Mouse (Mus musculus) lung, embryonic 14.5 days (tissue): ENCODE results near the gene Pef1. TPM values are rescaled to one million over a fixed set of nuclear protein-coding genes. Genes with fewer than 3 reads are reported as not detected.

Source experiments
- ATAC-seq: fragments of 200-750 bp; cut with Nextera tagmentation; 2 replicates; pipeline ENCODE4 v1.8.0; 2017; ENCODE audit warnings: mild to moderate bottlenecking, moderate TSS enrichment, moderate library complexity; ENCODE audit not compliant: insufficient read depth
- DNase-seq: peaks from one replicate; pipeline ENCODE4 v3.0.0-alpha.2; 2015
- H3K27ac ChIP-seq: fragments of 300-500 bp; sonication (generic); 2 replicates; pipeline ENCODE4 v1.5.1; 2014; ENCODE audit warnings: low read depth, mild to moderate bottlenecking, moderate library complexity
- H3K27me3 ChIP-seq: fragments of 300-500 bp; sonication (generic); 2 replicates; pipeline ENCODE4 v1.6.1; 2014; ENCODE audit warnings: low read length, control low read depth; ENCODE audit not compliant: insufficient read depth
- H3K36me3 ChIP-seq: fragments of 300-500 bp; sonication (generic); 2 replicates; pipeline ENCODE4 v1.6.1; 2014; ENCODE audit warnings: control low read depth; ENCODE audit not compliant: insufficient read depth
- H3K4me1 ChIP-seq: fragments of 300-500 bp; sonication (generic); 2 replicates; pipeline ENCODE4 v1.6.1; 2014; ENCODE audit warnings: antibody characterized with exemption, control low read depth; ENCODE audit not compliant: insufficient read depth
- H3K4me2 ChIP-seq: fragments of 300-500 bp; sonication (generic); 2 replicates; pipeline ENCODE4 v1.6.1; 2014; ENCODE audit warnings: mild to moderate bottlenecking
- H3K4me3 ChIP-seq: fragments of 300-500 bp; sonication (generic); 2 replicates; pipeline ENCODE4 v1.5.1; 2014; ENCODE audit warnings: low read depth, low read length
- H3K9ac ChIP-seq: fragments of 300-500 bp; sonication (generic); 2 replicates; pipeline ENCODE4 v1.6.1; 2014
- H3K9me3 ChIP-seq: fragments of 300-500 bp; sonication (generic); 2 replicates; pipeline ENCODE4 v1.6.1; 2016; ENCODE audit warnings: low read depth, low read length, control low read depth
- CTCF ChIP-seq: IDR thresholded peaks from 2 replicates; pipeline ENCODE4 v1.5.1; 2016; ENCODE audit warnings: antibody characterized with exemption, low read depth
- WGBS: fragments of 180-500 bp; shearing (Covaris S2); extraction: QIAGEN DNeasy Blood & Tissue Kit; methylation state at CpG from one replicate; pipeline ENCODE4 v1.1.7; 2014; 5-methylcytosine and 5-hydroxymethylcytosine counted together
- polyA plus RNA-seq: library from polyadenylated mRNA; unstranded; fragments of >200 nt; fragmentation: Nextera tagmentation; extraction: Ambion mirVana; gene quantifications from 2 replicates; pipeline ENCODE4 v1.2.1, GENCODE M21; 2014

Gene Pef1
- polyA plus RNA-seq, 1 experiment from 2014 or later, result 69.4 TPM

DNA sequence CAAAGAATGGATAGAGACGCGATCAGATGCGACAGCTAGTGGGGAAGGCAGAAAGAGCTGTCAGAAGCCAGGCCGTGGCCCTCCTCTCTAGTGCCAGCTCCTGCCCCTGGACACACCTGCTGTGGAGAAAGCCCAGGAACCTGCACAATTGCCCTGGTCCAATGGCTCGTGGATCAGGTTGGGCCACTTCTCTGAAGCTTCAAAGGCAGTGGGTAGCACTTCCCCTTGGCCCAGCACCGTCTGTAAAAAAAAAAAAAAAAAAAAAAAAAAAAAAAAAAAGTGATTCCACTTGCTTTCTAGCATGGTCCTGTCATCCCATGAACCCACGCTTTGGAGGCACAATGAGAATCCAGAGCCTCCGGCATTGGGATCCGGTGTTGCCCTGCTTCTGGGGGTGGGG, 65.5 kb downstream of the Pef1 start:
- Histone ChIP-seq H3K4me2 (peak overlapping the region; percentile 48), H3K36me3 (no peaks in the 10 kb centered on the region), H3K9me3 (no peaks in the 10 kb centered on the region), H3K4me3 (no peak overlapping the region), H3K4me1 (peaks cover 50% of the 10 kb centered on the region), H3K27me3 (no peaks in the 10 kb centered on the region), H3K27ac (peak overlapping the region; percentile 80), H3K9ac (0 out of 2 replicates have a peak overlapping the region, but pooled peaks have one; percentile 0)
- 30% methylated on average over 9 of the region's 9 CpGs for WGBS
- ATAC-seq, result 0 out of 2 replicates have a peak, but pooled peaks have one; percentile 1
- peak; percentile 46 for DNase-seq
- TF ChIP-seq CTCF, result no peak

DNA sequence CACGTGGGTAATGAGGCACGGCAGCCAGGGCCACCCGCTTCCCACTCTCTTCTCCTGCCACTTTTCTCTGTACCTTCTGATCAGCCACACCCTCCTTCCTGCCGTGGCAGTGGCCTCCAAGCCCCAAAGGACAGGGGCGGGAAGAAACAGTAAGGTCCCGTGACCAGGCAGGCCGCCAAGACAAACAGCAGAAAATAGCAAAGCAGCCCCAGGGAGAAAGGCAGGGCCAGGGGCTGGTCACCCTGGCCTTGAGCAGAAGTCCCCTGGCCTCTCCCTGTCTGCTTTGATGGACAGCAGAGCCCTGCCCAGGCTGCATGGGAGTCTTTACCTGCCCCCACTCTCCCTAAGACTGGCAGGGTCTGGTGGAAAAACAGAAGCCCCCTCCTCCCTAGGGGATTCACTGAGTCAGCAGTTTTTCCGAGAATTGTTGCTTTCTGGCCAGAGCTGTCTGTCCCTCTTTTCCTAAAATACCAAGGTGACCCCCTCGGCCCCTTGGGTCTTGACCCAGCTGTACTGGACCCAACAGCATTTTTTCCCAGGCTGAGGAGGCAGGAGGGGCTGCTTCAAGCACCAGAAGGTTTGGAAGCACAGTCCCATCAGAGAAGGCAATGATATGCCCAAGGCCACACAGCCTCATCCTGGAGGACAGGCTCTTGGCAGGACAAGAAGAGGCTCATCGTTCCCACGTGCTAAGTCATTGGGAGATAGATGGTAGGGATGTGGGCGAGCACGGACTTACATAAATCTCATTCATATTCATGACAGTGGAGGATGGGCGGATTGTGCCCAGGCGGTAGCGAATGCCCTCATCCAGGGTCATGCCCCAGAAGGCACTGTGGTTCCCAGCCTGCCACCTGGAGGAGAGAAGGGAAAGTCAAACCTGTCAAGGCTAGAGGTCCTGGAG, 66.2 kb downstream of the Pef1 start:
- 0 out of 2 replicates have a peak, but pooled peaks cover under 1% of the 10 kb centered on the region for H3K27me3 ChIP-seq
- WGBS, result 35% methylated on average over 16 of the region's 16 CpGs
- H3K4me1 ChIP-seq, result peaks cover 52% of the 10 kb centered on the region
- peak overlapping the region; percentile 48 for H3K4me2 ChIP-seq
- peak overlapping the region; percentile 0; the same call in 1 of the 2 replicates for H3K9ac ChIP-seq
- peak; percentile 23; the same call in 1 of the 2 replicates for TF ChIP-seq CTCF
- DNase-seq (peak; percentile 90), ATAC-seq (peak; percentile 61)
- no peak overlapping the region for H3K4me3 ChIP-seq
- H3K27ac ChIP-seq, result peak overlapping the region; percentile 80
- no peaks in the 10 kb centered on the region for H3K9me3 ChIP-seq
- H3K36me3 ChIP-seq, result no peaks in the 10 kb centered on the region

DNA sequence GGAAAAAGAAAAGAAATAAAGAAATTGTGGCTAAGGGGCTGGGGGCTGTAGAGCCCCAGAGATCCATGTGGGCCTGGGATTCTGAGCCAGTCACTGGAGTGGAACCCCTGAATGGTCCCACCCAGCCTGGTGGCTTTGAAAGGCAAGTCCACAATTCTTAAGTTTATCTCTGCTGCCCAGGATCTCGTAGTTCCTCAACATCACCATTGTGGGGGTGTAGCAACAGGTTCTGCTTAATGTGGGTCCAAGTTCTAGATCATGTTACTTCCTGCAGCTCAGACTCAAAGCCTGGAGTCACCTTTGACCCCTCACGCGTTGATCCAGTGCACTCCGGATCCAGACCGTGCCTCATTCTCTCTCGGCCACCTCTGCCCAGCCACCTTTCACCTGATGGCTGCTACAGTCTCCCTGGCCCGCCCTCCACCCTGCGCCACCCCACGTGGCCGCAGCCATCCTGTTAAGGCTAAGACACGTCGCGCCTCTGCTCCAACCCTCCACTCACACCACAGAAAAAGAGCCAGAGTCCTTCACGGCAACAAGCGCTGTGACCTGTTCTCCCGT, 67.1 kb downstream of the Pef1 start:
- H3K4me1 ChIP-seq, result peaks cover 52% of the 10 kb centered on the region

DNA sequence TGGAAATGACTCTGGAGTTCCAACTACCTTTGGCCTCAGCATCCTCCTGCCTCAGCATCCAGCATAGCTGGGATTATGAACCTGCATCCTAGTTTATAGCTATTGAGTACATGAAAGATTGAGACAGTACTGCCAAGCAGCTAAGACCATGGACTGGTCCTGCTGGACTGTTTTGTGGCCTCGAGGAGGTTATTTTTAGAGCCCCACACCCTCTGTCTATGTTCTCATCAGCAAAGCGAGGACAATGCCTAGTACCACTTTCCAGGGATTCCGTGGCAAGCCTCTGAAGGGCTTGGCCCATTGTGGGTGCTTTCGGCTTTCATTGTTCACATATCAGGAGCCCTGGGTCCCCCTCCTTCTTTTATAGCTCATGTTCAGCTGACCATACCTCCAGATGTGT, 68.0 kb downstream of the Pef1 start:
- WGBS, result 81% methylated on average over 4 of the region's 4 CpGs
- DNase-seq, result no peak
- ATAC-seq, result no peak
- TF ChIP-seq CTCF, result no peak
- Histone ChIP-seq H3K4me2 (no peak overlapping the region), H3K27me3 (peaks cover 8% of the 10 kb centered on the region; the same call in 1 of the 2 replicates), H3K9ac (no peak overlapping the region), H3K4me3 (no peak overlapping the region), H3K36me3 (no peaks in the 10 kb centered on the region), H3K27ac (no peak overlapping the region), H3K4me1 (peaks cover 55% of the 10 kb centered on the region), H3K9me3 (no peaks in the 10 kb centered on the region)

More for the DNA sequence above, 67.1 kb downstream of the Pef1 start:
- peaks cover 8% of the 10 kb centered on the region; the same call in 1 of the 2 replicates for H3K27me3 ChIP-seq
- H3K9me3 ChIP-seq, result no peaks in the 10 kb centered on the region
- DNase-seq (no peak), ATAC-seq (no peak)
- H3K4me2 ChIP-seq, result no peak overlapping the region
- H3K4me3 ChIP-seq, result no peak overlapping the region
- H3K36me3 ChIP-seq, result no peaks in the 10 kb centered on the region
- 71% methylated on average over 16 of the region's 16 CpGs for WGBS
- no peak overlapping the region for H3K9ac ChIP-seq
- H3K27ac ChIP-seq, result no peak overlapping the region
- TF ChIP-seq CTCF, result no peak

DNA sequence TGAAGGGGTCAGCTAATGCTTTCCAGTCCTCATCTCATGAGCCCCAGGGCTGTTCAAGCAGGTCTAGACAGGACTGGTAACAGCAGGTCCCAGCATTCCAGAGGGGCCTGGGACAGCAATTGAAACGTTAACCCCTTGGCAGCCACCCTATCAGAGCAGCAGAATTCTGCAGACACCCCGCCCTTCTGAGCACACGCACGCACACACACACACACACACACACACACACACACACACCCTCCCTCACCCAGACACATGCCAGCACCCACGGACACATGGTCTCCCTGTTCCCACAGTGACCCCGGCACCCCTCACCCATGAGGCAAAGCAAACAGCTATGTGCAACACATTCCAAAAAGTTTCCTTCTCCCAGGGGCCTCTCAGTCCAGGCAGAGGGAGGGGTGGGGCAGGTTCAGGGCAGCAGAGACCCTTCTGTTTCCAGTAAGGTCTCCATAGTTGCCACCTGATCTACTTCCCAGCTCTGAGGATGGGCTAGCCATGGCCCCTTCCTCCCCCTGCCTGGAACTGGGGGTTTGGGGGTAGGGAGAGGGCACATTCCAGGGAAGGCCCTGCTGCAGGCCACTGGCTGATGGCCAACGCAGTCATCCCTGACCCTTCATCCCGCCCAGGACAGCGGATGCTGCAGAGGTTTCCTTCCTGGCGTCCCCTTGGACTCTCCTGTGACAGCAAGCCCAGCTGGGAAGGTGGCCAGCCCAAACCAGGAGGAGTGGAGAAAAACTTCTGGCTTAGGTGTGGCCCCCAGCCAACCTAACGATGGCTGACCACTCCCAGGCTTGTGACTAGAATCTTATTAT, 69.8 kb downstream of the Pef1 start:
- no peak for TF ChIP-seq CTCF
- H3K36me3 ChIP-seq, result no peaks in the 10 kb centered on the region
- H3K4me1 ChIP-seq, result peaks cover 48% of the 10 kb centered on the region
- H3K27me3 ChIP-seq, result peaks cover 8% of the 10 kb centered on the region; the same call in 1 of the 2 replicates
- DNase-seq, result peak; percentile 55
- H3K9me3 ChIP-seq, result no peaks in the 10 kb centered on the region
- H3K27ac ChIP-seq, result peak overlapping the region; percentile 78
- 31% methylated on average over 11 of the region's 11 CpGs for WGBS
- no peak overlapping the region for H3K4me3 ChIP-seq
- peak overlapping the region; percentile 32 for H3K9ac ChIP-seq
- peak overlapping the region; percentile 59 for H3K4me2 ChIP-seq
- ATAC-seq, result peak; percentile 50

DNA sequence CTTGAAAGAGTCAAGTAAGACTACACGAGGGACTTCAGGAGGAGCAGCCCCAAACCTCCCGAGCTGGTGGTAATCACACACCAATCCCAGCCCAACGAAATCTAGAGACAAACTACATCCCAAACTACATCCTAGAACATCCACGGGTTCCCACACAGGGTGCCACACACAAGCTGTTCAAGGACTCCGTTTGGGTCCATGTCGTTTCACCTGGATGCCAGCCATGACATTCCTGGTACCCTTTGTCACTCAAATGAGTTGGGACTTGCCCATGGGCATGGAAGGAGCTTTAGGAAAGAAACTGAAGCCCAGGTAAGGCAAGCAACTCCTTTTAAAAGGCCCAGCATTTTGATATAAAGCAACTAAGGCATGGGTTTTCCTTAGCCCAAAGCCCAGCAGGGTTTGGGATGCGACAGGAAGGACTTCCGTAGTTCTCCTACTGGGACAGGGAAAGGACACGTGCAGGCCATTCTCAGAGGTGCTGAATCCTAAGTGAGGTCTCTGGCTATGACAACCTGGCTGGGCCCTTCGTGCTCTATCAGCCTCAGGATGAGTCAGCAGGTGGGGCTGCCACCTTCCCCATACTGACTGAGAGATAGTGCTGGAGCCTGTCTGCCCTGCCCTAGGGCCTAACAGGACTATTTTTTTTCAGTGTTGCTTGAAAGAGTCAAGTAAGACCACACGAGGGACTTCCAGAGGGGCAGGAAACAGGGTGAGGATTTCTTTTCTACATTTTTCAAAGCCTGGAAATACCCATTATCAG, 70.9 kb downstream of the Pef1 start:
- TF ChIP-seq CTCF, result no peak
- Histone ChIP-seq H3K27ac (peak overlapping the region; percentile 78; the same call in 1 of the 2 replicates), H3K9me3 (no peaks in the 10 kb centered on the region), H3K4me1 (peaks cover 45% of the 10 kb centered on the region), H3K27me3 (peaks cover 8% of the 10 kb centered on the region; the same call in 1 of the 2 replicates), H3K9ac (peak overlapping the region; percentile 27; the same call in 1 of the 2 replicates), H3K36me3 (no peaks in the 10 kb centered on the region), H3K4me2 (peak overlapping the region; percentile 59), H3K4me3 (peak overlapping the region; percentile 28)
- ATAC-seq, result no peak
- 53% methylated on average over 11 of the region's 11 CpGs for WGBS
- no peak for DNase-seq
